Comparison of ENCODE assay signal across 8 mouse cellular contexts in the genomic region with DNA sequence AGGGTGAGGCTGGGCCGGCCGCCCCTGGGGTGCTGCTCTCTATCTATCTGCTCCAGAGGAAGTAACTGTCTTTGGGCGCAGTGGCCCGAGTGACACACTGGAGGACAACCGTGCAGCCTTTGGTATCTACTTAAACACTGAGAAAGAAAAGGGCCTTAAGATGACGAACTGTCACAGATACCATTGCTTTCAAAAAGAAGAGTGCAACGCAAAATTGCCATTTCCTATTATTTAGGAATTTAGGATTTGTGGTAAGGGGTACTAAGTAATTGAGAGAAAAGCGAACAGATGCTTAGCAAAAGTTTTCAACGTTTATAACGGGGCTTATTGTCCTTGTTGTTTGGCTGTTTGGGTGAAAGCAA.
A peak's percentile ranks its signal among the peaks of the same experiment; 100 is the strongest.
DNase-seq lines count a peak whose midpoint lies in the region; ATAC-seq lines count a peak whose summit lies in the region.

No protein-coding gene starts in this region.

- H3K4me1 ChIP-seq in heart, embryonic 12.5 days (replicated peaks), result 0 out of 2 replicates have a peak, but pooled peaks cover 11% of the 10 kb centered on the region

- H3K27ac ChIP-seq in heart, embryonic 12.5 days (ENCODE audit: poor library complexity, severe bottlenecking), result peak overlapping the region; percentile 78; the same call in 1 of the 2 replicates

- peak overlapping the region; percentile 73 for H3K4me3 ChIP-seq in heart, embryonic 12.5 days

- peak overlapping the region; percentile 84 for H3K9ac ChIP-seq in heart, embryonic 12.5 days

- H3K9me3 ChIP-seq in heart, embryonic 12.5 days (replicated peaks), result no peaks in the 10 kb centered on the region

- ATAC-seq in heart, embryonic 12.5 days (ENCODE audit: insufficient number of reproducible peaks, low FRiP score), result peak; percentile 75; the same call in 1 of the 2 replicates
- ATAC-seq in granulocyte monocyte progenitor cell, adult 5-6 weeks (replicated peaks; ENCODE audit: poor library complexity, severe bottlenecking), result peak; percentile 55
- ATAC-seq in megakaryocyte, adult 5-6 weeks (ENCODE audit: poor library complexity, severe bottlenecking), result peak; percentile 27; the same call in 1 of the 2 replicates

- no peak for DNase-seq in heart, adult 9 months (ENCODE audit: low spot score in 2 of 2)
- peak; percentile 19 for DNase-seq in ES-CJ7 (ENCODE audit: low read depth, low spot score)
- no peak for DNase-seq in adrenal gland, postnatal 14 days
- no peak for DNase-seq in cerebellum, adult 8-10 months
- no peak for DNase-seq in thymus, postnatal 0 days (ENCODE audit: low spot score)

- H3K36me3 ChIP-seq in heart, embryonic 12.5 days, result no peaks in the 10 kb centered on the region

- peak overlapping the region; percentile 77 for H3K4me2 ChIP-seq in heart, embryonic 12.5 days

- H3K27me3 ChIP-seq in heart, embryonic 12.5 days (replicated peaks), result no peaks in the 10 kb centered on the region

- WGBS in heart, embryonic 12.5 days, result 14% methylated on average over 10 of the region's 10 CpGs
